Mouse (Mus musculus) cerebellum, adult 11-12 months (tissue): ENCODE measurements around the gene H2-T22.

Experiments used
- DNase-seq: peaks from one replicate; pipeline ENCODE4 v3.0.0; 2022

The H2-T22 gene

DNA sequence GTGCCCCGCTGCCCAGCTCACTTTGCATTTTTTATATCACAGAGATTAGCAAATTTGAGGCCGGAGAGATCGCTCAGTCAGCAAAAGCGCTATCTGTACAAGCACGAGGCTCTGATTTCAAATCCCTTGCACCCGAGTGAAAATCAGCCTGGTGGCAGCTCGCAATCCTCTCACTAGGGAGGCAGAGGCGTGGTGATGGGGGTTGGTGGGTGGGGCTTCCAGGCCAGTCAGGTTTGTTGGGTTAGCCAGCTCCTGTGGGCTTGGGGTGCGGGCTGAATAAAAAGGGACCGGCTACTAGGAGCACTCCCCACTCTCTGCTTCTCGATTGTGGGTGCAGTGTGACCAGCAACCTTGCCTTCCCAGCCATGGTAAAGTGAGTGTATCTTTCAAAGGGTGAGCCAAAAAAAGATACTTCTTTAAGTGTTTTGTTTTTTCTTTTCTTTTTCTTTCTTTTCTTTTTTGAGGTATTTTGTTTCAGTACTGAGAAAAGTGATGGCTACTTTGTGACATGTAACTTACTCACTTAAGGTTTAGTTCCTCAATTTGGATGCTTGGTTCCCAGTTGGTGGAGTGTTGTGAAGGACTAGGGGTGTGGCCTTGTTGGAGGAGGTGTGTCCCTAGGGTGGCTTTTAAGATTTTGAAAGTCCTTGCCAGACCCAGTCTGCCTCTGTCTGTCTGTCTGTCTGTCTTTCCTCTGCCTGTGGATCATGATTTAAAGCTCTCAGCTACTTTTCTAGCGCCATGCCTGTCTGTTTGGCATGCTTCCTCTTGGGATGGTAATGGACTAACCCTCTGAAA lies 44.6 kb downstream of the H2-T22 start:
- no peak for DNase-seq

- DNase-seq, result peak; percentile 92
These were observed 45.6 kb downstream of the H2-T22 start for GRCm38 (mm10) chr17:35996949-35997348.

- no peak for DNase-seq
These were observed 47.7 kb downstream of the H2-T22 start for GRCm38 (mm10) chr17:35994879-35995240.

DNA sequence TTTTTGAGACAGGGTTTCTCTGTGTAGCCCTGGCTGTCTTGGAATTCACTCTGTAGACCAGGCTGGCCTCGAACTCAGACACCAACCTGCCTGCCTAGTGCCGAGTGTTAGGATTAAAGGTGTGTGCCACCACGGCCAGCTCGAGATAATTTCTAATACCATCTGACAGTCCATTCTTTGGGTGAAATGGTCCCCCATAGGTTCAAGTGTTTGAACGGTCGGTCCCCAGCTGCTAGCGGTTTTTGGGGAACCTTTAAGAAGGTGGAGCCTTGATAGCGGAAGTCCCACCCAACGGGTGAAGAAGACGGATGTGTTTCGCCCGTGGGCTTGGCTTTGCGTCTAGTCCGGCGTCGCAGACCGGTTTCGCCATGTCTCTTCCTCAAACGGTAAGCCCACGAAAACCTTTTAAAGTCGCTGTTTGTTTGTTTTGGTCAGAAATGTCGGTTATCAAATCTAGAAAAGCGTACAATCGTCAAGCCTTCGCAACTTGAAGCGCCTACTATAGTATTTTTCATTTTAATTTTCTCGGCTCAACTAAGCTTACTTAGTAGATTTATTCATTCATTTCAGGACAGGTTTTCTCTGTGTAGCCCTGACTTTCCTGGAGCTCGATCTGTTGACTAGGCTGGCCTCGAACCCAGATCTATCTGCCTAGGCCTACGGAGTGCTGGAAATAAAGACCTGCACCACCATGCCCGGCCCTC lies 48.2 kb downstream of the H2-T22 start:
- DNase-seq, result peak; percentile 82

GRCm38 (mm10) chr17:35993675-35994074 lies 48.9 kb downstream of the H2-T22 start:
- peak; percentile 73 for DNase-seq

DNA sequence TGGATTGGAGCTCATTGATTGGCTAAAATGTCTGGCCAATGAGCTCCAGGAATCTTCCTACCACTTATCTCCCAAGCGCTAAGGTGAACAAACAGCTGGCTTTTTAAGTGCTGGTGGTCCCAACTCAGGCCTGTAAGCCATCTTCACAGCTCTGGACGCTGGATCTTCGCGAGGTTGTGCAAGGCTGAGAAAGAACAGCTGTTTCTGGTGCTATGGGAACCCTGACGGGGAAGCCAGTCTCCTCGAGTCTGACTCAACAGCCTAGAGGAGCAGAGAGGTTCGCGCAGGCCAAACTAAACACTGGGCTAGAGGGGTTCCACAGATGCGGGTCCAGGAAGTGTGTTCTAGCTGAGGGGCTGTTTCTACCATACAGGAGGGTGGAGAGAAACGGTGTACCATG lies 50.8 kb downstream of the H2-T22 start:
- DNase-seq, result peak; percentile 21
